Mouse (Mus musculus): Measurements from ENCODE around the gene Cadm2. TPM values are rescaled to one million over a fixed set of nuclear protein-coding genes. Genes with fewer than 3 reads are reported as not detected.

The Cadm2 gene
- total and polyA plus RNA-seq, 2 experiments = under 0.01 to 0.02 TPM

GRCm38 (mm10) chr16:66925517-66925916 is 695.2 kb downstream of the Cadm2 start:
- H3K4me1 ChIP-seq (ENCODE audit: control insufficient read depth, insufficient read depth, low read length) = no peaks in the 10 kb centered on the region
- H3K9ac ChIP-seq (ENCODE audit: low read depth, low read length) = no peak overlapping the region
- no peak for TF ChIP-seq CTCF (IDR thresholded peaks at IDR 0.05; ENCODE audit: low read depth, low read length)
- no peak for DNase-seq (ENCODE audit: extremely low read depth, low read depth, low spot score)
- H3K36me3 ChIP-seq (ENCODE audit: control insufficient read depth, insufficient read depth, low read length) = no peaks in the 10 kb centered on the region
- H3K79me2 ChIP-seq (ENCODE audit: control insufficient read depth, insufficient read depth, low read length) = no peaks in the 10 kb centered on the region
- H3K27ac ChIP-seq (replicated peaks; ENCODE audit: insufficient read depth, low read depth, low read length) = no peak overlapping the region
- H3K4me3 ChIP-seq (ENCODE audit: insufficient read depth, low read depth, low read length) = no peak overlapping the region
- no peaks in the 10 kb centered on the region for H3K27me3 ChIP-seq (ENCODE audit: control insufficient read depth, insufficient read depth, low read length)
- 61% methylated on average over 1 of the region's 1 CpGs for WGBS

DNA sequence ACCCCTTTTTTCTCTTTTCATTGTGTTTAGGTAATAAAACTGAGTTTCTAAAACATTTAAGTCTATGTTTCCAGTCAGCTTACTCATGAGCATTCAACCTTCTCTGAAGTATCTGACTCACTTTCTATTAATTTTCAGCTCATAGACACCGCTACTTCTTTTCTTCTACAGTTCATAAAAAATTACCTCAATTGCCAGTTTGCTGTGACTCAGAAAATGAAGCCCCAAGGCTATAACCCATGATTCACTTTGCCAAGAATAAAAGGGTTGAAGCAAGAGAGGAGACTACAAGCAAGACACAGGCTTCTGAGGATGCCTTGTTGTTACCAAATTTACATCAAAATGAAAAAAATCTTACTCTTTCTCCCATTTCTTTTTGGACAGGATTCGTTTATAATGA is 698.0 kb downstream of the Cadm2 start:
- DNase-seq (ENCODE audit: extremely low read depth, low read depth, low spot score) = no peak
- WGBS = 71% methylated on average over 2 of the region's 2 CpGs
- Histone ChIP-seq H3K4me3 (ENCODE audit: insufficient read depth, low read depth, low read length) (no peak overlapping the region), H3K27ac (replicated peaks; ENCODE audit: insufficient read depth, low read depth, low read length) (no peak overlapping the region), H3K27me3 (ENCODE audit: control insufficient read depth, insufficient read depth, low read length) (no peaks in the 10 kb centered on the region), H3K36me3 (ENCODE audit: control insufficient read depth, insufficient read depth, low read length) (no peaks in the 10 kb centered on the region), H3K4me1 (ENCODE audit: control insufficient read depth, insufficient read depth, low read length) (no peaks in the 10 kb centered on the region), H3K79me2 (ENCODE audit: control insufficient read depth, insufficient read depth, low read length) (no peaks in the 10 kb centered on the region), H3K9ac (ENCODE audit: low read depth, low read length) (no peak overlapping the region)
- TF ChIP-seq CTCF (IDR thresholded peaks at IDR 0.05; ENCODE audit: low read depth, low read length) = no peak
- TF ChIP-seq POLR2A (IDR thresholded peaks at IDR 0.05; ENCODE audit: extremely low read depth, insufficient read depth, low read length) = no peak

DNA sequence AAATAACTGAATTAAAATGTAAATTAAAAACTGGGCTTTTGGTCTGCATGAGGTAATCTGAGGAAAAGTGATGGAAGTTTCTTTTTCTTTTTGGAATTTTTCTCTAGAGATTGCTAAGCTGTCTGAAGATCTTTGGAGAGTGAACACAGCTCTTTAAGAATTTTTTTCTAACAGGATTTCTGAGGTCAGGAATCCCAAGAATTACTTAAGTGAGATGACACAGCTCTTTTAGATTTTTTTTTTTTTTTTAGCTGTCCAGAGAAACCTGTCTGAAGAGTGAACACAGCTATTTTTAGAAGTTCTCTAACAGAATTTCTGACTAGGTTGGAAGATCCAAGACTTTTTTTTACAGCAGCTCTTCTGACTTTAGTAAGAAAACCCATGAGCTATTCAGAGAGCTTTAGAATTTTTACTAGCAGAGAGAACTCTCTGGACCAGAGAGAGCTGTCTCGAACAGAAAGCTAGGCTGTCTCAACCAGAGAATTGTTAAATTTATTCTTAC is 699.2 kb downstream of the Cadm2 start:
- Histone ChIP-seq H3K79me2 (ENCODE audit: control insufficient read depth, insufficient read depth, low read length) (no peaks in the 10 kb centered on the region), H3K27me3 (ENCODE audit: control insufficient read depth, insufficient read depth, low read length) (no peaks in the 10 kb centered on the region), H3K4me3 (ENCODE audit: insufficient read depth, low read depth, low read length) (no peak overlapping the region), H3K9ac (ENCODE audit: low read depth, low read length) (no peak overlapping the region), H3K27ac (replicated peaks; ENCODE audit: insufficient read depth, low read depth, low read length) (no peak overlapping the region), H3K4me1 (ENCODE audit: control insufficient read depth, insufficient read depth, low read length) (no peaks in the 10 kb centered on the region), H3K36me3 (ENCODE audit: control insufficient read depth, insufficient read depth, low read length) (no peaks in the 10 kb centered on the region)
- 60% methylated on average over 1 of the region's 1 CpGs for WGBS
- TF ChIP-seq CTCF (IDR thresholded peaks at IDR 0.05; ENCODE audit: low read depth, low read length) = no peak
- TF ChIP-seq POLR2A (IDR thresholded peaks at IDR 0.05; ENCODE audit: extremely low read depth, insufficient read depth, low read length) = no peak
- DNase-seq (ENCODE audit: extremely low read depth, low read depth, low spot score) = no peak

DNA sequence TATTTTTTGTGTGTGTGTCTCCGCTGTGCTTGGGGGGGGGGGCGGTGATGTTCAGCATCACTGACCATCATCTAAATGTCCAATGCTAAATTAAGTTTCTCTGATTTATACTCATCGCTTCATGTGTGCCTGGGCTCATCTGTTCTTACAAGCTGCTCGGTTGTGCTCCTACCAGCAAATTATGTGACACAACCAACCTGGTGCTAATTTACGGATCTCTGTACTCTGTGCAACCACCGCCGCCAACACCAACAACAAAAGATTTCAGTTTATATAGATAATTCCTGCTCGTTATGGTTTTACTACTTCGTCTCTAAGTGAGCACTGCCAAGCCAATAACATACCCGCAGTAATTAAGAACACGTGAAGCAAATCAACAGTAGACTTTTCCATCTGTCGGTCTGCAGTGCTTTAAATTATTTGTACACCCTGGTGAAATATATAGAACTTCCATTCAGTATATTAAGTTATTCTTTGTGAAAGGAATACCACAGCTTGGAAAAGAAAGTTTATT is 700.8 kb downstream of the Cadm2 start:
- Histone ChIP-seq H3K27me3 (ENCODE audit: control insufficient read depth, insufficient read depth, low read length) (no peaks in the 10 kb centered on the region), H3K9ac (ENCODE audit: low read depth, low read length) (no peak overlapping the region), H3K79me2 (ENCODE audit: control insufficient read depth, insufficient read depth, low read length) (no peaks in the 10 kb centered on the region), H3K36me3 (ENCODE audit: control insufficient read depth, insufficient read depth, low read length) (no peaks in the 10 kb centered on the region), H3K4me1 (ENCODE audit: control insufficient read depth, insufficient read depth, low read length) (no peaks in the 10 kb centered on the region), H3K27ac (replicated peaks; ENCODE audit: insufficient read depth, low read depth, low read length) (no peak overlapping the region), H3K4me3 (ENCODE audit: insufficient read depth, low read depth, low read length) (no peak overlapping the region)
- 91% methylated on average over 12 of the region's 12 CpGs for WGBS
- no peak for TF ChIP-seq POLR2A (IDR thresholded peaks at IDR 0.05; ENCODE audit: extremely low read depth, insufficient read depth, low read length)
- TF ChIP-seq CTCF (IDR thresholded peaks at IDR 0.05; ENCODE audit: low read depth, low read length) = no peak
- DNase-seq (ENCODE audit: extremely low read depth, low read depth, low spot score) = no peak

DNA sequence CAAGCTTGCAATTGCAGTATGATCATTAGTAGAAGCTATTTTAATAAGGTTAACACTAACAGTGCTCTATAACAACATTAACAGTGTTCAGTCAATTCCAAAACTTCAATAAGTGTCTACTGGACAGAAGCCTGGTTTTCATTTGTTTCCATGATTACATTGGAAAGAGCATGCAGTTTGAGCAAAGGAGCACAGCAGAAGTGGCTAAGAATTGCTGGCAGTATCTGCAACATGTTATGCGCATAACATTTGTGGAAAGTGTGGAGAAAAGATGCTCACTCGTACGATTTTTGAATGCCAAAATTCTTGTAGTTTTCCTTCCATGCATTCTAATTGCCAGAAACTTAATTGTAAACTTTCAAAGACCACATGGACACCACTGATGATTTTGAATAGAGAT is 718.9 kb downstream of the Cadm2 start:
- H3K27ac ChIP-seq (replicated peaks; ENCODE audit: insufficient read depth, low read depth, low read length) = no peak overlapping the region
- 93% methylated on average over 3 of the region's 3 CpGs for WGBS
- no peaks in the 10 kb centered on the region for H3K36me3 ChIP-seq (ENCODE audit: control insufficient read depth, insufficient read depth, low read length)
- no peak overlapping the region for H3K4me3 ChIP-seq (ENCODE audit: insufficient read depth, low read depth, low read length)
- no peak overlapping the region for H3K9ac ChIP-seq (ENCODE audit: low read depth, low read length)
- no peaks in the 10 kb centered on the region for H3K27me3 ChIP-seq (ENCODE audit: control insufficient read depth, insufficient read depth, low read length)
- TF ChIP-seq POLR2A (IDR thresholded peaks at IDR 0.05; ENCODE audit: extremely low read depth, insufficient read depth, low read length) (no peak), CTCF (IDR thresholded peaks at IDR 0.05; ENCODE audit: low read depth, low read length) (no peak)
- no peaks in the 10 kb centered on the region for H3K4me1 ChIP-seq (ENCODE audit: control insufficient read depth, insufficient read depth, low read length)
- no peak for DNase-seq (ENCODE audit: extremely low read depth, low read depth, low spot score)
- no peaks in the 10 kb centered on the region for H3K79me2 ChIP-seq (ENCODE audit: control insufficient read depth, insufficient read depth, low read length)

DNA sequence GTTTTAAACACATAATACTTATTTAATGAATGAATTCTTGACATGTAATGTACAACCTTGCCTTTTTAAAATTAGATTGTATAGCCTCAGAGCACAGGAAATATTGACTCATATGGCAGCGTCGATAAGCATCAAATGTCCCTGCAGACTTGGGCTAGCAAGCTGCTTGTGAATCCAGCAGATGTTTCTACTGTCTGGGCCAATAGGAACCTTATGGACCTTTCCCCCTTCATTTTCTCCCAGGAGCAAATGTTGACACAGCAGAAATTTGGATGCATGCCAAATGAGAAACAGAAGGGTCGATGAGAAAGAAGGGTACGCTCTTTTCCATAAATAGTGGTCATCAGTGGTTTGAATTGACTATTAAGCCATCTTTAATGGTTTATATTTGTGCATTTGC is 720.0 kb downstream of the Cadm2 start:
- H3K27ac ChIP-seq (replicated peaks; ENCODE audit: insufficient read depth, low read depth, low read length) = no peak overlapping the region
- WGBS = 71% methylated on average over 4 of the region's 4 CpGs
- H3K4me3 ChIP-seq (ENCODE audit: insufficient read depth, low read depth, low read length) = no peak overlapping the region
- no peak for TF ChIP-seq POLR2A (IDR thresholded peaks at IDR 0.05; ENCODE audit: extremely low read depth, insufficient read depth, low read length)
- TF ChIP-seq CTCF (IDR thresholded peaks at IDR 0.05; ENCODE audit: low read depth, low read length) = no peak
- no peaks in the 10 kb centered on the region for H3K36me3 ChIP-seq (ENCODE audit: control insufficient read depth, insufficient read depth, low read length)
- H3K4me1 ChIP-seq (ENCODE audit: control insufficient read depth, insufficient read depth, low read length) = no peaks in the 10 kb centered on the region
- H3K27me3 ChIP-seq (ENCODE audit: control insufficient read depth, insufficient read depth, low read length) = no peaks in the 10 kb centered on the region
- no peaks in the 10 kb centered on the region for H3K79me2 ChIP-seq (ENCODE audit: control insufficient read depth, insufficient read depth, low read length)
- no peak overlapping the region for H3K9ac ChIP-seq (ENCODE audit: low read depth, low read length)
- DNase-seq (ENCODE audit: extremely low read depth, low read depth, low spot score) = no peak
